Mouse (Mus musculus): Measurements from ENCODE around the gene Zfr2. TPM values are rescaled to one million over a fixed set of nuclear protein-coding genes. Genes with fewer than 3 reads are reported as not detected.
A peak's percentile ranks its signal among the peaks of the same experiment; 100 is the strongest.

Zfr2 gene
- polyA plus RNA-seq, 1 experiment from 2014 or later = 5.4 TPM

DNA sequence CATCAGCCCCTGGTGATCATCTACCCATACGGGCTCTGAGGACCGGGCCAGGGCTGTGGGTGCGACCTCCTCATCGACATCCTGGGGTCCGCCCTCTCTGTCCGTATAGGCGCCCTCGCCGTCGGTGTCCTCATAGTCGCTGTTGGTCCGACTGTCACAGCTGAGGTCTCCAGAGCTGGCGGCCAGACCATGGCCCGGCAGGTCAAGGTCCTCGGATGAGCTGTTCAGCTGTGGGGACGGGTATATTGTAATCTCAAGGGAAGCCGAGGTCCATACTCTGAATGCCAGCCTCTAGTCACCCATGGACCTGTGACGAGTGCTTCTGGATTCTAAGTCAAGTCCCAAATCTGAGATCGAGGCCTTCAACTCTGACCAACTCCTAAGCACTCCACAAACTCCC lies 40.9 kb downstream of the Zfr2 start:
- 94% methylated on average over 19 of the region's 19 CpGs for WGBS
- no peak for ATAC-seq (ENCODE audit: borderline replicate concordance, extremely low read depth, low FRiP score, low TSS enrichment)

DNA sequence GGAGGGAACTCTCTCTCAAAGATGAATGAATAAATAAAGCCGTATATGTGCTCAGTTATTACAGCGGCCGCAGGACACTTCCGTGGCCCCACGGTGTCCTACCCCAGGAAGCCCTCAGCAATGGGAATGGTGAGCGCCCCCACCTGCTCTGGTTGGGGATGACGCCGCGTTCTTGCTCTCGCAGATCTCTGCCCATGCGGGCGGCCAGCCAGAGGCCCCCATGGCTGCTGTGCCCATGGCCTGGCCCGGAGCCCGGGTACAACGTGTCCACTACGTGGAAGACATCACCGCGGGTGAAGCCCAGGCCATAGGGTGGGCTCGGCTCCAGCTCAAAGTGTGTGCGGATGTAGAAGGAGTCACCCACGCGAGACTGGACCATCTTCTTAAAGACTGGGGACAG lies 44.7 kb downstream of the Zfr2 start:
- Histone ChIP-seq H3K4me2 (no peak overlapping the region), H3K27ac (no peak overlapping the region), H3K9me3 (no peaks in the 10 kb centered on the region), H3K4me3 (no peak overlapping the region), H3K9ac (no peak overlapping the region), H3K4me1 (peaks cover 6% of the 10 kb centered on the region), H3K36me3 (peaks cover 9% of the 10 kb centered on the region), H3K27me3 (peaks cover 18% of the 10 kb centered on the region)
- WGBS = 72% methylated on average over 22 of the region's 22 CpGs
- ATAC-seq (ENCODE audit: borderline replicate concordance, extremely low read depth, low FRiP score, low TSS enrichment) = no peak

More for the DNA sequence above, 40.9 kb downstream of the Zfr2 start:
- Histone ChIP-seq H3K4me3 (no peak overlapping the region), H3K4me1 (peaks cover 6% of the 10 kb centered on the region), H3K36me3 (peaks cover 31% of the 10 kb centered on the region), H3K27me3 (no peaks in the 10 kb centered on the region), H3K9me3 (no peaks in the 10 kb centered on the region), H3K9ac (no peak overlapping the region), H3K4me2 (no peak overlapping the region), H3K27ac (no peak overlapping the region)

DNA sequence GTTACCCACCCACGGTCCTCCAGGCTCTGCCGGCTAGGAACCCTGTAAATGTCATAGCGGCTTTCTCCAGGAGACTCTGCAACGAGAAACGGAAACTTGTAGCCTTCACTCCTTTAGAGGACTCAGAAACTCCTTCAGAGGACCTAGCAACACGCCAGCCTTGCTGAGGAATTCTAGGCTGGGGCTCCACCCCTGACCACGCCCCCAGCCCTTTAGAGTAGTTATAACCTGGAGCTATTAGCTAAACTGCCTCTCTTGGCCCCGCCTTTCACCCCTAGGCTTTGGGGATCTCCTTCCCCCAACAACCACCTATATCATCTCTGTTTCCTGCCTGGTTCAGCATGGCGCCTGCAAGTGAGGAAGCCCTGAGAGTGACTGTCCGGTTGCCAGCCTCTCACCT lies 46.5 kb downstream of the Zfr2 start:
- no peak overlapping the region for H3K9ac ChIP-seq
- H3K27ac ChIP-seq = no peak overlapping the region
- H3K36me3 ChIP-seq = no peaks in the 10 kb centered on the region
- H3K27me3 ChIP-seq = peaks cover 35% of the 10 kb centered on the region
- H3K9me3 ChIP-seq = no peaks in the 10 kb centered on the region
- H3K4me2 ChIP-seq = no peak overlapping the region
- ATAC-seq (ENCODE audit: borderline replicate concordance, extremely low read depth, low FRiP score, low TSS enrichment) = no peak
- H3K4me1 ChIP-seq = peaks cover 8% of the 10 kb centered on the region
- H3K4me3 ChIP-seq = no peak overlapping the region
- 32% methylated on average over 10 of the region's 10 CpGs for WGBS

DNA sequence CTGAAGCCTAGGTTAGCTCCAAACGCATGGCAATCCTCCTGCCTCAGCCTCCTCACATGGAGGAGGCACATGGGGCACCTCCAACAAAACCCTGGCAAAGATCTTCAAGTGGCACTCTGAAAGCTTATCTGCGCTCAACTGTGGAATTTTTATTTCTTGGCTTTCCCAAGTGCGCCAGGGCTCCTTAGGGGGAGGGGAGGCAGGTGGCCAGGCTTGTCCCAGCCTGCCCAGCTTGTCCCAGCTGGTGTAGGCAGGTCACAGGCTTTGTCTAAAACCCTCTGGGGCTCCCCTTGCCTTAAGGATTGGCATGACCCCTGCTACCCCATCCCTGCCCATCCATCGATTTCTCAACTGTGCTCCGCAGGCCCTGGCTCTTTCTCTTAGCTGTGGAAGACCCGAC lies 51.2 kb downstream of the Zfr2 start:
- ATAC-seq (ENCODE audit: borderline replicate concordance, extremely low read depth, low FRiP score, low TSS enrichment) = no peak
- H3K4me3 ChIP-seq = peak overlapping the region; percentile 50; the same call in 1 of the 2 replicates
- H3K27ac ChIP-seq = peak overlapping the region; percentile 76
- no peak overlapping the region for H3K9ac ChIP-seq
- peak overlapping the region; percentile 83; the same call in 1 of the 2 replicates for H3K4me2 ChIP-seq
- H3K36me3 ChIP-seq = no peaks in the 10 kb centered on the region
- H3K4me1 ChIP-seq = peaks cover 42% of the 10 kb centered on the region
- H3K27me3 ChIP-seq = peaks cover 47% of the 10 kb centered on the region
- H3K9me3 ChIP-seq = no peaks in the 10 kb centered on the region
- WGBS = 36% methylated on average over 6 of the region's 6 CpGs

DNA sequence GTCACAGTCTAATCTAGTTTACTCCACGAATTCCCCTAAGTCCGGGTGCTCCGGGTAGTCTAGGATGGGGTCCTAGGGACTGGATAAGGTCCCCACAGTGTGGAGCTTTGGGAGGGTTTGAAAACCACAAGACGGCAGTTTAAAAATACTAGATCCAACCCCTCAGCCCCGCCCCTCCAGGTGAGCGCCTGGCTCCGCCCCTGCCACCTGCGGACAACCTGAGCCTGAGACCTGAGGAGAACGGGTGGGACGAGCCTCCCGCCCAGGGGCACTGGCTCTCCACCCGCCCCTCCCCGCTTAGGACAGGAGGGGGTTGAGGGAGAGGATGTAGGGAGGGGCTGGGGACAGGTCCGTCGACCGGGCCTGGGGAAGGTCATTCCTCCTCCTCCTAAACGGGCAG lies 51.8 kb downstream of the Zfr2 start:
- peak overlapping the region; percentile 76 for H3K27ac ChIP-seq
- no peaks in the 10 kb centered on the region for H3K9me3 ChIP-seq
- 5% methylated on average over 17 of the region's 17 CpGs for WGBS
- peaks cover 44% of the 10 kb centered on the region for H3K27me3 ChIP-seq
- H3K4me2 ChIP-seq = peak overlapping the region; percentile 83
- H3K4me1 ChIP-seq = peaks cover 37% of the 10 kb centered on the region
- peak overlapping the region; percentile 50 for H3K4me3 ChIP-seq
- H3K9ac ChIP-seq = 0 out of 2 replicates have a peak overlapping the region, but pooled peaks have one; percentile 45
- H3K36me3 ChIP-seq = no peaks in the 10 kb centered on the region
- ATAC-seq (ENCODE audit: borderline replicate concordance, extremely low read depth, low FRiP score, low TSS enrichment) = peak; percentile 43; the same call in 1 of the 2 replicates

DNA sequence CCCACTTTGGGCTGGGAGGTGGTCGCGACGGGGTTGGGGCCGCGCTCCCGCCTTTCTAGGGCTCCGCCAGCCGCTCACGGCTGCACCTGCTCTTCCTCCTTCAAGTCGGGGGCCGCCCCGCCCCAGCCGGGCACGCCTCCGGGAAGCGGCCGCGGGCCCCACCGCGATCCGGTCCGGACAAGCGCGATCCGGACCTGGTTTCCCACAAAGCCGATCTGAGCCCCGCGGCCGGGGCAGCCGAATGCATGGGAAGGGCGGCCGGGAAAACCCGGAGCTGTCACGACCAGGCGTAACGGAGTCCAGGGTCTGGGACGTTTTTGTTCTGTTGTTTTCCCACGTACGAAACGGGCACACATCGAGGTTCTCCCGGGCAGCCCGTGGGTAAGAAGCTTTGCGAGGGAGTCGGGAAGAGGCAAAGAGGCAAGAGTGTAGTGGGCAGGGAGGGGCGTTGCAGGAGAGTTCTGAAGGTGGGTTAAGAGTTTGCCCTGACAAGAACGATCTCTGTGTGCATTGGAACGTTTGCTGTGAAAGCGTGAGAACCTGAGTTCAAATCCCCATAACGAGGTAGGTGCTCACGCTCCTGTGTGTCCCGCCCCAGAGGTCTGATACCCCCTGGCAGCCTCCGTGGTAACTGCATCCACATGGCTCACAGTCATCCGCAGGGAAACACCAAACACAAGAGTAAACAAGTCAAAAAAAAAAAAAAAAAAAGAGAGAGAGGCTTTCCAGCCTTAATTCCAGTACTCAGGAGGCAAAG lies 52.9 kb downstream of the Zfr2 start:
- H3K9me3 ChIP-seq = no peaks in the 10 kb centered on the region
- H3K27ac ChIP-seq = peak overlapping the region; percentile 76
- peak overlapping the region; percentile 83 for H3K4me2 ChIP-seq
- no peaks in the 10 kb centered on the region for H3K36me3 ChIP-seq
- ATAC-seq (ENCODE audit: borderline replicate concordance, extremely low read depth, low FRiP score, low TSS enrichment) = peak; percentile 53; the same call in 1 of the 2 replicates
- whole genome bisulfite sequencing = 2% methylated on average over 54 of the region's 54 CpGs
- peaks cover 44% of the 10 kb centered on the region for H3K4me1 ChIP-seq
- peaks cover 41% of the 10 kb centered on the region for H3K27me3 ChIP-seq
- H3K9ac ChIP-seq = peak overlapping the region; percentile 45
- H3K4me3 ChIP-seq = peak overlapping the region; percentile 50

DNA sequence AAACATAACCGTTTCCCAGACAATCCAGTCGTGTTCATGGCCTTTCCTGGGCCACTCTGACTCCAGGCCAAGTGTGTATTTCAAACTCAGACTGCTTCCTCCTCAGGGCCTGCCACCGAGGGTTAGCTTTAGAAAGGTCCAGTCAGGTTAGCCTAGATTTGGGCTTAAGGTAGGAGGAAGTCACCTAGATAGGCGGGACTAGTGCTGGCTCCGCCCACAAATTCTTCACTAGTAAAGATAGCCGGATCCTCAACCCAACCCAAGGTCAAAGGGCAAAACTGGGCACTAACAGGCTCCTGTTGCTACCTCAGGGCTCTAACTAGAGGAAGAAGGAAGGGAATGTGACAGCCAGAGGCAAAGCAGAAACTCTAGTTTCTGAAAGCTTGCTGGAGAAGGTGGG lies 53.6 kb downstream of the Zfr2 start:
- no peak overlapping the region for H3K4me3 ChIP-seq
- H3K9ac ChIP-seq = no peak overlapping the region
- WGBS = 29% methylated on average over 6 of the region's 6 CpGs
- H3K27ac ChIP-seq = peak overlapping the region; percentile 53; the same call in 1 of the 2 replicates
- peak overlapping the region; percentile 83; the same call in 1 of the 2 replicates for H3K4me2 ChIP-seq
- no peak for ATAC-seq (ENCODE audit: borderline replicate concordance, extremely low read depth, low FRiP score, low TSS enrichment)
- peaks cover 50% of the 10 kb centered on the region for H3K4me1 ChIP-seq
- H3K36me3 ChIP-seq = no peaks in the 10 kb centered on the region
- H3K27me3 ChIP-seq = peaks cover 42% of the 10 kb centered on the region
- no peaks in the 10 kb centered on the region for H3K9me3 ChIP-seq

DNA sequence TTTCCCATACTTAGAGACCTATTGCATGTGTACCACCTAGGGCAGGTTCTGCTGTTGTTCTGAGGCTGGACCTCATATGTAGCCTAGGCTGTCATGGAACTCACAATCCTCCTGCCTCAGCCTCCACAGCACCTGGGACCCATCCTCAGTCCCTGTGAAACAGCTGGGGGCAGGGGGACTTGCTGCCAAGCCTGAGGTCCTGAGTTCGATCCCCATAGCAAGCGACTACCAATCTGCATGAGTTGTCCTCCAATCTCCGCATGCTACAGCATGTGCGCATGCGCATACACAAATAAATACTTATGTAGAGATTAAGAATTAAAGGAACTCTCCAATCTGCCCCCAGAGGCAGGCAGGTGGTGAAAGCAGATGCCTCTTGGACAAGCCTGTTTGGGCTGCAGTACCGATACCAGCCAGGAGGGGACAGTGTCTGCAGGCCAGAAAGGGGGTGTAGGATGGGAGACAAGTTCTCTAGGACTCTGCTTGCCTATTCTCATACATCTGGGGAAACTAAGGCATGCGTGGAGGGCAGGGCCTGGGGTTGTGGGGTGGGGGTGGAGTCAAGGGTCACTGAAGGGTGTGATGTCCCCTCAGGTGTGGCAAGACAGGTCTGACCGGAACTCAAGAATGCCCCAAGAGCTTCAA lies 54.7 kb downstream of the Zfr2 start:
- no peak overlapping the region for H3K4me3 ChIP-seq
- no peak for ATAC-seq (ENCODE audit: borderline replicate concordance, extremely low read depth, low FRiP score, low TSS enrichment)
- H3K4me1 ChIP-seq = peaks cover 50% of the 10 kb centered on the region
- peak overlapping the region; percentile 43; the same call in 1 of the 2 replicates for H3K27ac ChIP-seq
- H3K4me2 ChIP-seq = peak overlapping the region; percentile 12; the same call in 1 of the 2 replicates
- H3K9ac ChIP-seq = no peak overlapping the region
- peaks cover 38% of the 10 kb centered on the region for H3K27me3 ChIP-seq
- H3K9me3 ChIP-seq = no peaks in the 10 kb centered on the region
- 50% methylated on average over 8 of the region's 8 CpGs for WGBS
- no peaks in the 10 kb centered on the region for H3K36me3 ChIP-seq

DNA sequence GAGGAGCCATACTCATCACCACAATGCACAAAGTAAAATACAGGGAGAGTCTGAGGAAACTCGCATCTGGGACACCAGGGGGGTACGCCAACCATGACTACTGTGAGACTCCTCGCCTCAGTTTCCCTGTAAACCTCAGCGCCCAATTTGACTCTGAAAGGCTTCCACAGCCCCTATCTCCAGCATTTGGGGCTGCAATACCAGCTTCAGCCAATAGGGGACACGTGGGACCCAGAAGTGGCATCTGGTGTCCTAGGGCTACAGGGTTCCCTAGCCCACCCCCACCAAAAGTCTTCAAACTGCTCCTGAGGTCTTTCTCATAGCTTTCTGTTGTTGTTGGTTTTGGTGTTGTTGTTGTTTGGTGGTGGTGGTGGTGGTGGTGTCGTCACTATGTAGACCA lies 55.6 kb downstream of the Zfr2 start:
- Histone ChIP-seq H3K36me3 (no peaks in the 10 kb centered on the region), H3K27me3 (peaks cover 30% of the 10 kb centered on the region), H3K9me3 (no peaks in the 10 kb centered on the region), H3K4me3 (no peak overlapping the region), H3K4me1 (peaks cover 52% of the 10 kb centered on the region), H3K27ac (peak overlapping the region; percentile 43; the same call in 1 of the 2 replicates), H3K9ac (no peak overlapping the region), H3K4me2 (peak overlapping the region; percentile 12; the same call in 1 of the 2 replicates)
- no peak for ATAC-seq (ENCODE audit: borderline replicate concordance, extremely low read depth, low FRiP score, low TSS enrichment)
- WGBS = 28% methylated on average over 6 of the region's 6 CpGs

DNA sequence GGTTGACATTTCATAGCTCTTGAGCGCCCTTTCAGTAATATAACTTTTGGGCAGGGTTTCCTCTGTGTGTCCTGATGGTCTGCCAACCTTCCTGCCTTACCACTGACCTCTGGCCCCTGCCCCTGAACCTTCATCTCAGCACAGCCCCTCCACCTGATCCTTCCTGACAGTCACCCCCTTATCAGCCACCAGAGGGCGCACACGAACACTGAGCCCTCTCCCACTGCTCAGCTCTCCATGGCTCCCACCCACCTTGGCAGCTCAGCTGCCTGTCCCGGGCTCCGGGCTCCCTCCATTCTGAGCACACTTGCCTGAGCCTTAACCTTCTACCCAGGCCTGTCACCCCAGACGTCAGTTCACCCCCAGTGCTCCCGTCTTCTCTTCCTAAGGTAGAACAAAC lies 56.3 kb downstream of the Zfr2 start:
- no peak for ATAC-seq (ENCODE audit: borderline replicate concordance, extremely low read depth, low FRiP score, low TSS enrichment)
- Histone ChIP-seq H3K4me2 (peak overlapping the region; percentile 46), H3K36me3 (no peaks in the 10 kb centered on the region), H3K4me3 (peak overlapping the region; percentile 33; the same call in 1 of the 2 replicates), H3K27me3 (peaks cover 24% of the 10 kb centered on the region), H3K9me3 (no peaks in the 10 kb centered on the region), H3K4me1 (peaks cover 59% of the 10 kb centered on the region), H3K9ac (no peak overlapping the region), H3K27ac (peak overlapping the region; percentile 91)
- 4% methylated on average over 7 of the region's 7 CpGs for WGBS

DNA sequence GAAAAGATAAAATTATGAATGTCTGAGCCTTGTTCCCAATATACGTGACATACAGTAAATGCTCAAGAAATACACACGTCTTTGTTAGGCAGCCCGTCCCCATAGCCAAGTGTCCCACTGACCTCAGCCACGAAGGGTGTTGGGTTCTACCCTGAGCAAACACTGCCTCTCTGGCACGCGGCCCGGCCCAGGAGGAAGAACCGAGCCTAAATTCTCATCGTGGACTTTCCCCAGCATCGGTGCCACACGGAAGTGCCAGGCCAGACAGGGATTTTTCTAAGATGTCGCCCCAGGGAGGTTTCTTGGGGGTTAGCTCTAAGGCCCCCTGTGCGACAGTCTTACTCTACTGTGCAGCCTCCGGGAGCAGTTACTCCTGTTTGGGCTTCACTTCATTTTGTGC lies 56.9 kb downstream of the Zfr2 start:
- Histone ChIP-seq H3K4me1 (peaks cover 60% of the 10 kb centered on the region), H3K4me3 (peak overlapping the region; percentile 33), H3K9ac (no peak overlapping the region), H3K27ac (peak overlapping the region; percentile 91), H3K27me3 (peaks cover 18% of the 10 kb centered on the region), H3K4me2 (peak overlapping the region; percentile 46), H3K9me3 (no peaks in the 10 kb centered on the region), H3K36me3 (no peaks in the 10 kb centered on the region)
- no peak for ATAC-seq (ENCODE audit: borderline replicate concordance, extremely low read depth, low FRiP score, low TSS enrichment)
- WGBS = 36% methylated on average over 14 of the region's 14 CpGs

Measured in lung, embryonic 15.5 days (tissue).